Mouse (Mus musculus) kidney, embryonic 15.5 days (tissue): ENCODE results near the gene Fahd1. TPM values are rescaled to one million over a fixed set of nuclear protein-coding genes. Genes with fewer than 3 reads are reported as not detected.

Experiments used
- ATAC-seq: fragments of 200-750 bp; cut with Nextera tagmentation; replicated peaks from 2 replicates; pipeline ENCODE4 v1.8.0; 2017; ENCODE audit warnings: moderate TSS enrichment; ENCODE audit not compliant: low FRiP score
- H3K27ac ChIP-seq: fragments of 300-500 bp; sonication (generic); 2 replicates; pipeline ENCODE4 v1.5.1; 2015; ENCODE audit warnings: mild to moderate bottlenecking, inconsistent platforms
- H3K27me3 ChIP-seq: fragments of 300-500 bp; sonication (generic); 2 replicates; pipeline ENCODE4 v1.6.1; 2015; ENCODE audit warnings: inconsistent platforms
- H3K36me3 ChIP-seq: fragments of 300-500 bp; sonication (generic); 2 replicates; pipeline ENCODE4 v1.6.1; 2015; ENCODE audit warnings: inconsistent platforms
- H3K4me1 ChIP-seq: fragments of 300-500 bp; sonication (generic); 2 replicates; pipeline ENCODE4 v1.6.1; 2015; ENCODE audit warnings: inconsistent platforms
- H3K4me2 ChIP-seq: fragments of 300-500 bp; sonication (generic); 2 replicates; pipeline ENCODE4 v1.6.1; 2015; ENCODE audit warnings: moderate library complexity, mild to moderate bottlenecking, inconsistent platforms
- H3K4me3 ChIP-seq: fragments of 300-500 bp; sonication (generic); replicated peaks from 2 replicates; pipeline ENCODE4 v1.5.1; 2015; ENCODE audit warnings: mild to moderate bottlenecking, inconsistent platforms
- H3K9ac ChIP-seq: fragments of 300-500 bp; sonication (generic); 2 replicates; pipeline ENCODE4 v1.6.1; 2015; ENCODE audit warnings: mild to moderate bottlenecking, inconsistent platforms
- H3K9me3 ChIP-seq: fragments of 300-500 bp; sonication (generic); replicated peaks from 2 replicates; pipeline ENCODE4 v1.6.1; 2016; ENCODE audit warnings: inconsistent platforms
- WGBS: fragments of 180-500 bp; shearing (Covaris S2); methylation state at CpG from one replicate; pipeline ENCODE4 v1.1.7; 2015; ENCODE audit warnings: mixed read lengths; 5-methylcytosine and 5-hydroxymethylcytosine counted together
- polyA plus RNA-seq: library from polyadenylated mRNA; unstranded; fragments of >200 nt; fragmentation: Nextera tagmentation; extraction: Ambion mirVana; gene quantifications from 2 replicates; pipeline ENCODE4 v1.2.1, GENCODE M21; 2015

Gene Fahd1
- polyA plus RNA-seq, 1 experiment from 2014 or later, result 40.8 TPM

DNA sequence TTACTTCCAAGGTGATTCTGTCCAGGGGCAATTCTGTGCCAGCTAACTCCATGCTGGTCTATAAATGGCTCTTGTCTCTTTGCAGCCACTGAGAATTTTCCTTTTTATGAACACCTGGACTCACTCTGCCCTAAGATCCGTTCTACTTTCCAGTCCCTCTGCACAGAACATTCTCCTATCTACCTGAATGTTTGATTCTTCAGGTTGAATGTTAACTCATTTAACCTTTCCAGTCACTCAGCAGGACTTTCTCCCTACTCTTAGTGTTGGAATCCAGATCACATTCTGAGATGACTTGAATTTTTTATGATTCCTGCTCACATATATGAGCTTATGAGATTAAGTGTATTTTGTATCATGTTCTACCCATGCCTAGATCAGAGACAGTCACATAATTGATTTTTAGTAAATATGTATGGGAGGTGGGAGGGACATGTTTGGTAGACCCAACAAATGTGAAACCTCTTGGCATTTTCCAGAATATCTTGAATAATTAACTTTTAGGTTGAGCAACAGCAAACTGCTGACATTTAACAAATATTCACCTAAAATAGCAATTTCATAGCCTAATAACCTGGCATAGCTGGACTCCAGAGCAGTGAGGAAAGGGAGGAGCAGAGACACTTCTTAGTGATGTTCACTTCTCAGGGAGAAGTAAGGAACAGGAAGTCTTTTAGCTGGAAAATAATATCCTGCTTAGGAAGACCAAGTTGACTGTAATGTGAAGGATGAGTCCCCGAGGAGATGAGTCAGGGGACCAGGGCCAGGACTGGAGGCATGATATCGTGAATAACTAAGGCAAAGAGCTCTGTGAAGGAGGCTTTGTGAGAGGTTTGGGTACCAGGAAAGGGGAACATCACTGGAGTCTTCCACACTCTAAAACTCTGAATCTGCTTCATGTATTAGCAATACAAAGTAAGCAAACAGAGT lies 28.5 kb downstream of the Fahd1 start:
- ATAC-seq, result no peak
- Histone ChIP-seq H3K9me3 (no peaks in the 10 kb centered on the region), H3K9ac (no peak overlapping the region), H3K27me3 (peaks cover 22% of the 10 kb centered on the region), H3K4me3 (no peak overlapping the region), H3K4me1 (no peaks in the 10 kb centered on the region), H3K4me2 (no peak overlapping the region), H3K36me3 (no peaks in the 10 kb centered on the region), H3K27ac (no peak overlapping the region)
- 50% methylated on average over 3 of the region's 3 CpGs for WGBS

DNA sequence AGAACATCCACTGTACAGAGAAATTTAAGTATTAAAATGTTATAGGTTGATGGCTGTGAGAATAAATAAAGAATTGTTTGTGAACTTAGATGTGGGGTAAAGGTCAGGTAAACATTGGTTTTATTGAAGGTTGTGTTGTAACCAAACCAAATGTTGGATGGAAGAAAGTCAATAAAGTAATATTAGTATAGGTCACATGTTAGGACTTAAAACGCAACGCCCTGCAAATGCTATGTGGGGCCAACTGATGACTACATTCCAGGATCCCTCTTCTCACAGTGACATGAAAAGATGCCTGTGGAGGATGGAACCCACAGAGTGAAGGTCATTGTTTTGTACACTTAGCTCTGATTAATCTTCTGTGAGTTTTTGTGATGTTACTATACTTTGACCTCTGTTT lies 30.7 kb downstream of the Fahd1 start:
- 70% methylated on average over 2 of the region's 2 CpGs for WGBS
- Histone ChIP-seq H3K27me3 (peaks cover 15% of the 10 kb centered on the region), H3K4me3 (no peak overlapping the region), H3K4me2 (no peak overlapping the region), H3K9ac (no peak overlapping the region), H3K27ac (no peak overlapping the region), H3K4me1 (no peaks in the 10 kb centered on the region), H3K9me3 (no peaks in the 10 kb centered on the region), H3K36me3 (no peaks in the 10 kb centered on the region)
- no peak for ATAC-seq

DNA sequence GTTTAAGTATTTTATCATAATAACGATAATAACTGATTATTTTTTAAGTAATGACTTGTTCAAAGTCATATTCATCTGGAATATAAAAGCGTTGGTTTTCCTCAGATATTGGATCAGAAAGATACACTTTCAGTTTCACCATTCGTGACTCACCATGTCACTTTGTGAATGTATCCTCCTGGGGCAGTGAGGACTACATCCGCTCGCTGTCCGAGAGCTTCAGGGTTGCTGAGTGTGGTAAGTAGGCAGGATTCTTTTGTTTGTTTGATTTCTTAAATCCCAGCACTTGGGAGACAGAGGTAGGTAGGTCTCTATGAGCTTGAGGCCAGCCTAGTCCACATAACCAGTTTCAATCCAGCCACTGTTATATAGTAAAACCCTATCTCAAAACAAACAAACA lies 32.0 kb downstream of the Fahd1 start:
- H3K4me3 ChIP-seq, result no peak overlapping the region
- no peaks in the 10 kb centered on the region for H3K4me1 ChIP-seq
- no peak for ATAC-seq
- H3K27me3 ChIP-seq, result peaks cover 11% of the 10 kb centered on the region
- no peaks in the 10 kb centered on the region for H3K9me3 ChIP-seq
- no peak overlapping the region for H3K9ac ChIP-seq
- H3K4me2 ChIP-seq, result no peak overlapping the region
- no peak overlapping the region for H3K27ac ChIP-seq
- WGBS, result 55% methylated on average over 6 of the region's 6 CpGs
- H3K36me3 ChIP-seq, result no peaks in the 10 kb centered on the region

DNA sequence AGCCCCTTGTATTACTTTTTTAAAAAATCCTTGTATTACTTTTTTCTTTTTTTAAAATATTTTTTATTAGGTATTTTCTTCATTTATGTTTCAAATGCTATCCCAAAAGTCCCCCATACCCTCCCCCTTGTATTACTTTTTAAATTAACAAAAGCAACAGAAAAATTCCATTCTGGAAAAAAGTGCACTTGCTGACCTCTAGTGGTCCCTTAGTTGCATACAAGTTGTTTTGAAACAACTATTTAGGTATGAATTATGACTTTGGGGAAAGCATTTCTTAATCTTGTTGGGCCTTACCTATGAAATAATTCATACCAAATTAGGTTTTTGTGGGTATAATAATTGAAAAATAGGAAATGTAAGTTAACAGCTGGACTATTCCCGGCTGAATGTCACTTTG lies 32.7 kb downstream of the Fahd1 start:
- Histone ChIP-seq H3K27me3 (peaks cover 11% of the 10 kb centered on the region), H3K4me2 (no peak overlapping the region), H3K9ac (no peak overlapping the region), H3K9me3 (no peaks in the 10 kb centered on the region), H3K36me3 (no peaks in the 10 kb centered on the region), H3K4me3 (no peak overlapping the region), H3K4me1 (no peaks in the 10 kb centered on the region), H3K27ac (no peak overlapping the region)
- WGBS, result 43% methylated on average over 1 of the region's 1 CpGs
- ATAC-seq, result no peak

DNA sequence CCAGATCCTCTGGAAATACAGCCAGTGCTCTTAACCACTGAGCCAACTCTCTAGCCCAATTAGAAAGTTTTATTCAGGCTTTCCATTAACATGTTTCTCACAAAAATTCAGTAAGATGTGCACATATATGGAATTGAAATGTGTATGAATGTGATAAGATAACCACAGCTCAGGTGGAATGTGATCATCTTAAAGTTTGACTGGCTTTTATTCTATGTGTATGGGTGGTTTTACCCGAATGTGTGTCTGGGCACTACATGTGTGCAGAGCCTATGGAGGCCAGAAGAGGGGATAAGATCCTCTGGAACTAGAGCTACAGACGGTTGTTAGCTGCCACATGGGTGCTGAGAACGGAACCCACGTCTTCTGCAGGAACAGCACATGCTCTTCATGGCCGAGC lies 34.9 kb downstream of the Fahd1 start:
- no peak for ATAC-seq
- no peak overlapping the region for H3K4me3 ChIP-seq
- H3K27me3 ChIP-seq, result no peaks in the 10 kb centered on the region
- 84% methylated on average over 5 of the region's 5 CpGs for WGBS
- no peak overlapping the region for H3K4me2 ChIP-seq
- H3K36me3 ChIP-seq, result no peaks in the 10 kb centered on the region
- no peak overlapping the region for H3K27ac ChIP-seq
- H3K9ac ChIP-seq, result no peak overlapping the region
- no peaks in the 10 kb centered on the region for H3K9me3 ChIP-seq
- no peaks in the 10 kb centered on the region for H3K4me1 ChIP-seq

DNA sequence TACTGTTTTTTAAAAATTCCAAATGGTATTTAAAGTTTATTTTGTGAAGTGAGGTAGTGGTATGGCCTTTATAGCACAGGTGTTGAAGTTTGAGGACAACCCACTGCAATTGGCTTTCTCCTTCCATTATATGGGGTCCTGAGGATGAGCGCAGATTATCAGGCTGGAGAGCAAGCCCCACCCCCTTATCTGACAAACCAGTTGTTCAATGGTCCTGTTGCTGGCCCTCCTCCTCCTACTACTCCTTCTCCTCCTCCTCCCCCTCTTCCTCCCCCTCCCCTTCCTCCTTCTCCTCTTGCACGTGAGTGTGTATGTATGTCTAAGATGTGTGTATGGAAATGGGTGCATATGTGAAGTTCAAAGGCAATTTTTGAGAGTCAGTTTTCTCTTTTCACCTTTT lies 37.9 kb downstream of the Fahd1 start:
- peaks cover 9% of the 10 kb centered on the region; the same call in 1 of the 2 replicates for H3K27me3 ChIP-seq
- H3K9me3 ChIP-seq, result no peaks in the 10 kb centered on the region
- H3K27ac ChIP-seq, result no peak overlapping the region
- whole genome bisulfite sequencing, result 27% methylated on average over 2 of the region's 2 CpGs
- H3K9ac ChIP-seq, result no peak overlapping the region
- H3K36me3 ChIP-seq, result no peaks in the 10 kb centered on the region
- H3K4me2 ChIP-seq, result no peak overlapping the region
- ATAC-seq, result no peak
- no peak overlapping the region for H3K4me3 ChIP-seq
- H3K4me1 ChIP-seq, result no peaks in the 10 kb centered on the region

DNA sequence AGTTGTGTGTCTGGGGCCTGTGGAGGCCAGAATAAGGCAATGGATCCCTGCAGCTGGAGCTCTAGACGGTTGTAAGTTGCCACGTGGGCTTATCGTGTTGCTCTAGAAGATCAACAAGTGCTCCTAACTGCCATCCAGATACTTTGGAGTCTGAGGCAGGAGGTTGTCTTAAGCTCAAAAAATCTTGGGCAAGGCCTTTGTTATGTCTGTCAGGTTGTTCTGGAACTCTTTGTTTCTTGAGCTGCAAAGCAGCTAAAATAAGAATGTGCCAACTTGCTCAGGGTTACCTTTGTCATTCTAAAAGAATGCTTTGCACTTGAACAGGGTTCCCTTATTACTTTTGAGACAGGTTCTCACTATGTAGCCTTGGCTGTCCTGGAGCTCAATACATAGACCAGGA lies 39.0 kb downstream of the Fahd1 start:
- H3K27me3 ChIP-seq, result peaks cover 16% of the 10 kb centered on the region; the same call in 1 of the 2 replicates
- H3K4me3 ChIP-seq, result no peak overlapping the region
- no peak for ATAC-seq
- 76% methylated on average over 3 of the region's 3 CpGs for WGBS
- H3K27ac ChIP-seq, result no peak overlapping the region
- no peak overlapping the region for H3K4me2 ChIP-seq
- H3K9ac ChIP-seq, result no peak overlapping the region
- H3K9me3 ChIP-seq, result no peaks in the 10 kb centered on the region
- no peaks in the 10 kb centered on the region for H3K4me1 ChIP-seq
- no peaks in the 10 kb centered on the region for H3K36me3 ChIP-seq

DNA sequence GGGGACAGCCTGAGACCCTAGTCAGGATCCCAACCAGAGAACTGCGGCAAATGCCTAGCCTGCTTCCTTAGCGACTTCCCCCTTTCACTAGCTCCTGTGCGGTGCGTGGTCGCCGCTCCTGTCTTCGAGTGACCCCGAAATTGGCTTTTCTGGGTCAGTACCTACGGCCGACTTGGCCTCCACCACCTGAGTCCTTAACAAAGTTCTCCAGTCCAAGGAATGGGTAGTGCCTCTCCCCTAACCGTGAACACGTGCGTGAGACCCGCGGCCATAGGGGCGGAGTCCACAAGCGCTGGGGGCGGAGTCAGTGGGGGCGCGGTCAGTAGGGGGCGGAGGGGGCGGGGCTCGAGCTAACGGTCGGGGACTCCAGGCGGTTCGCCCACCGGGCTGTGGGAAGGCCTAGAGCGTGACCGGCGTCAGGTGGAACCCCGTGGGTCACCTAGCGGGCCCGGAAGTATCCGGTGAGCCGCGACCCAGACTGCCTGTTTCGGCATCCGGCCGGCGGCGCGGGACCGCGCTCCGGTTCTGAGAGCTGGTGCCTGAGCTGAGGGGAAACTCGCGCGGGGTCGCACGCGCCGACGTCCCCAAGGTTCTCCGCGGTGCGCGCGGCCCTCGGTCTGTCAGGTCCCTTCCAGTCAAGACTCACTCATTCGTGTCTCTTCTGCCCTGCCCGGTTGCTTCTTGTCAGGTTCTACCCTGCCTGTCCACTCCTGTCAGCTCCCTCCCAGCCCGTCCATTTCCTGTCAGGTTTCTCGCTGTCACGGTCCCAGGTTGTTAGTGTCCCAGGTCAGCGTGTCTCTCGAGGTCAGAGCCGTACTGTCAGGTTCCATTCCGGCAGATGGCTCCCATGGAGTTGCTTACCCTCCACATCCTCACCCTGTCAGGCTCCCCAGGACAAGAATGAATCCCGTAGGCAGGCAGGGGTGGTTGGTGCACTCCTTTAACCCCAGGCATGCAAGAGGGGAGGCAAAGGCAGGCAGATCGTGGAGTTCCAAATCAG lies 45.9 kb downstream of the Fahd1 start, which contains the start of gene Meiob:
Gene Meiob, plus strand, starts transcription at position 338 of the 1,000 bp plus-strand sequence.
- Histone ChIP-seq H3K36me3 (no peaks in the 10 kb centered on the region), H3K4me3 (peak within 1 kb of the TSS; percentile 74), H3K4me1 (peaks cover 9% of the 10 kb centered on the region; the same call in 1 of the 2 replicates), H3K27me3 (peaks cover 40% of the 10 kb centered on the region), H3K4me2 (peak within 1 kb of the TSS; percentile 96), H3K27ac (no peak within 1 kb of the TSS), H3K9me3 (no peaks in the 10 kb centered on the region), H3K9ac (peak within 1 kb of the TSS; percentile 54)
- peak; percentile 93 for ATAC-seq
- WGBS, result under 1% methylated on average over 60 of the region's 71 CpGs

DNA sequence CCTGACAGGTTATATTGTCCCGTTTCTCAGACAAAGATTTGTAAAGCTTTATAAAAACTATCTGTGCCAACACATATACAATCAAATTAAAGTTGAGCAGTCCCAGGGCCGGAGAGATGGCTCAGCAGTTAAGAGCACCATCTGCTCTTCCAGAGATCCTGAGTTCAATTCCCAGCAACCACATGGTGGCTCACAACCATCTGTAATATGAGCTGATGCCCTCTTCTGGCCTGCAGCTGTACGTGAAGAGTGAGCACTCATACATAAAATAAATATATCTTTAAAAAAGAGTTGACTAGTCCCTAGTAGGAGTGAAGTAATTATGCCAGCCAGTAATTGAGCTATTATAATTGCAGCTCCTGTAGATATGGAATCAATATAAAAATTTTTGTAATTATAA lies 49.6 kb downstream of the Fahd1 start:
- H3K4me2 ChIP-seq, result no peak overlapping the region
- 60% methylated on average over 3 of the region's 3 CpGs for WGBS
- peaks cover 11% of the 10 kb centered on the region; the same call in 1 of the 2 replicates for H3K4me1 ChIP-seq
- no peak overlapping the region for H3K9ac ChIP-seq
- H3K27me3 ChIP-seq, result peaks cover 21% of the 10 kb centered on the region
- H3K9me3 ChIP-seq, result no peaks in the 10 kb centered on the region
- no peak overlapping the region for H3K27ac ChIP-seq
- no peaks in the 10 kb centered on the region for H3K36me3 ChIP-seq
- no peak for ATAC-seq
- no peak overlapping the region for H3K4me3 ChIP-seq

DNA sequence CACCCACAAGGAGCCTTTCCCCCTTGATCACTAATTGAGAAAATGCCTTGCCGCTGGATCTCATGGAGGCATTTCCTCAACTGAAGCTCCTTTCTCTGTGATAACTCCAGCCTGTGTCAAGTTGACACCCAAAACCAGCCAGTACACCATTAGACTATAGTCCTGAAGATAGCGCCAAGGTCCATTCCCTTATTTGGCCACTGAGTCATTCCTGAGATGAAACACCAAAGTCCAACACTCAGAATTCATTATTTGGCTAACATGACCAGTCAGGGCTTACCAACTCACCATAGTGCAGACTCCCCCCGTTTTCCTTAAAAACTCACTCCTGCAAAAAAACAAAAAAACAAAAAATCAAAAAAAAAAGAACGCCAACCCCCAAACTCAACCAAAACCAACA lies 50.7 kb downstream of the Fahd1 start:
- Histone ChIP-seq H3K9me3 (no peaks in the 10 kb centered on the region), H3K9ac (no peak overlapping the region), H3K27ac (no peak overlapping the region), H3K36me3 (no peaks in the 10 kb centered on the region), H3K4me2 (no peak overlapping the region), H3K27me3 (peaks cover 12% of the 10 kb centered on the region), H3K4me1 (peaks cover 9% of the 10 kb centered on the region; the same call in 1 of the 2 replicates), H3K4me3 (no peak overlapping the region)
- 90% methylated on average over 4 of the region's 4 CpGs for WGBS
- no peak for ATAC-seq
